In the genomic region with DNA sequence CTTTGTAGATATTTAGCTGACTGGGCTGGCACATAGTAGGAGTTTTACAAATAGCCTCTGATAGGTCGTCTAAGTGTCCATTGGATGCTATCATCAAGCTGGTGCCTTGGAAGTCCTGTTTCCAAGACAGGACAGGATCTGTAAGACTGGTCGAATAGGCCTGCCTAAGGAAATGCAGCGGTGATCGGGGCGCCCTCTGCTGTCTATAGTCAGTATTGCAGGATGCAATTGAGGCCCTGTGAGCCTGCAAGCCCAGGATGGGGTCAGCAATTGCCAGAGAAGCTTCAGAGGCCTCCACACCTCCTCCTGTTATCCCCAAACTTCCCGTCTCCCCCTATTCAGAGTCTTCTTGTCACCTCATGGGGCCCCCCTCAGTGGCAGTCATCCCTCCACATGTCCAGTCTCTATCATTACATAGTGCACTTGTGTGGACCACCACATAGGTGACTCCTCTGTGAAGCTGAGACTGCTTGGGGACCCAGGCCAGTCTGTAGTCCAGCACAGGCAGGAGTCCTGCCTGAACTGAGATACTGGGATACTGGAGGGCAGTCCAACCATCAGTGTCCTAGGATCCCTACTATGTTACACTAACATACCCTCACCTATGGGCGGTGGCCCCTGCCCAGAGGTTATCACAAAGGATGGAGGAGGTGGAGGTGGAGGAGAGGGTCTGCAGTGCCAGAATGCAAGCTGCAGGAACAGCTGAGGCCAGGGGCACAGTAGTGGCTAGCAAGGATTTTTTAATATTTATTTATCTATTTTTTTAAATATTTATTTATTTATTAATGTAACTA, we compare ENCODE assay signal across 8 mouse cellular contexts. TPM values are rescaled to one million over a fixed set of nuclear protein-coding genes. Genes with fewer than 3 reads are reported as not detected.
DNase-seq lines count a peak whose midpoint lies in the region.

No protein-coding gene starts in this region.

- DNase-seq in B cell, adult 2 months, result peak; percentile 94
- peak; percentile 78 for DNase-seq in R1 (ENCODE audit: low read depth, low spot score)
- DNase-seq in cerebellum, postnatal 14 days, result peak; percentile 87 to 92
- DNase-seq in gastrocnemius, postnatal 4 days (ENCODE audit: low spot score in 2 of 2), result peak; percentile 70 to 79
- DNase-seq in layer of hippocampus, postnatal 10 days (ENCODE audit: low spot score in 2 of 2), result peak; percentile 84
- peak; percentile 83 for DNase-seq in lung, postnatal 25 days (ENCODE audit: low spot score)
- DNase-seq in right cerebral cortex, postnatal 4 days, result peak; percentile 73
- peak; percentile 43 for DNase-seq in yolk sac, embryonic 10.5 days (ENCODE audit: low spot score)

RNA-seq across cellular contexts. Expression of a gene that starts 3.0 kb away (rescaled TPM):
- total RNA-seq in gastrocnemius, postnatal 4 days (2021), result 1 to 10 TPM; 2.8 to 2.9 TPM
- under 1 TPM; 0.54 to 0.62 TPM for total RNA-seq in layer of hippocampus, postnatal 10 days (2021)

RNA-seq across cellular contexts. Expression of a gene that starts 30.1 kb away (rescaled TPM):
- total RNA-seq in gastrocnemius, postnatal 4 days (2021), result 10 to 100 TPM; 17.7 to 18.9 TPM
- total RNA-seq in layer of hippocampus, postnatal 10 days (2021), result 10 to 100 TPM; 13.7 to 14.8 TPM

RNA-seq across cellular contexts. Expression of a gene that starts 32.9 kb away (rescaled TPM):
- total RNA-seq in gastrocnemius, postnatal 4 days (2021), result 10 to 100 TPM; 38.4 to 40.3 TPM
- 10 to 100 TPM; 42.3 to 46.1 TPM for total RNA-seq in layer of hippocampus, postnatal 10 days (2021)

Comparison
In these comparisons a context has a peak if more than half of its experiments do, and no peak if none do; other contexts are left out.
1. Peak in every context shown above with its lines: DNase-seq.
2. DNase-seq: peak in every context shown above with its lines; median percentile 94 in B cell, adult 2 months; 90 in cerebellum, postnatal 14 days; 84 in layer of hippocampus, postnatal 10 days; 83 in lung, postnatal 25 days; 78 in R1; 74 in gastrocnemius, postnatal 4 days; 73 in right cerebral cortex, postnatal 4 days; 43 in yolk sac, embryonic 10.5 days.